Mouse (Mus musculus): Measurements from ENCODE around the gene Lamb3. TPM values are rescaled to one million over a fixed set of nuclear protein-coding genes. Genes with fewer than 3 reads are reported as not detected.
"Not testable (repeated sequence)": the region's sequence is repeated elsewhere in the genome, so short reads cannot be mapped to it uniquely, and the experiment has no call there.

The Lamb3 gene
- total and polyA plus RNA-seq, 3 experiments, result 0.03 to 0.30 (median 0.22) TPM

DNA sequence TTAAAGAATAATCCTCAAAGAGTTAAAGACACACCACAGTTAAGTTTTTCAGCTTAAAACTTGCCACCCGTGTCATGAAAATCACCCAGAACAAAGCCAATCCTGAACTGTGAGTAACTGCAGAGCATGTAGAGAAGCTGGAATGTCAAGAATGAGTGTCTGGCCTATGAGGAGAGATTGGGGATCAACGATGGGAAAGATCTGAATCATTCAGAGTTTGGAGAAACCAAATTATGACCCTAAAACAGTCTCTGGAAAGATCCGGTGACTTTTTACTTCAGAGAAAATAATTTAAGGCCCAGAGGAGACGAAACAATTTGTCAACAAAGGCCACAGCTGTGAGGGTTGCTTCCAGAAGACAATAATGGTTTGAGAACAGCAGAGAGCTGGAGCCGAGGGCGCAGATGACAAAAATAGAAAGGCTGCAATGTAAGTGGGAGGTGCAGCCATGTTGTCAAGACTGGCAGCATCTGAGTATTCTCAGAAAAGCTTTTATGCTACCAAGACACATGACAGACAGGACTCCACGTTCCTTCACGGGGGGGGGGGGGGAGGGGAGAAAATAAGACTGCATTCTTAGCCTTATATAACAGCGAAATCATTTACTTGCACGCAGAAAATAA is 36.2 kb downstream of the Lamb3 start:
- Histone ChIP-seq H3K9me3 (replicated peaks) (no peaks in the 10 kb centered on the region), H3K36me3 (replicated peaks) (no peaks in the 10 kb centered on the region), H3K4me3 (ENCODE audit: low read depth, low read length) (no peak overlapping the region), H3K4me1 (ENCODE audit: insufficient read depth, low read depth, low read length) (no peaks in the 10 kb centered on the region), H3K27me3 (ENCODE audit: insufficient read depth, low read length) (no peaks in the 10 kb centered on the region; the same call in 1 of the 2 replicates)
- DNase-seq (ENCODE audit: low spot score) (no peak), ATAC-seq (ENCODE audit: extremely low read depth, insufficient number of reproducible peaks, low FRiP score, poor library complexity, severe bottlenecking) (no peak)
- TF ChIP-seq CTCF (IDR thresholded peaks at IDR 0.05; ENCODE audit: low read depth, low read length), result no peak
- no peak for TF ChIP-seq GATA2 (IDR thresholded peaks at IDR 0.05; ENCODE audit: borderline replicate concordance, low read depth, low read length)
- no peak for TF ChIP-seq GATA1 (IDR thresholded peaks at IDR 0.05; ENCODE audit: borderline replicate concordance, low read length)
- TF ChIP-seq TAL1 (conservative IDR thresholded peaks at IDR 0.05; ENCODE audit: low read depth, low read length), result no peak
- no peak for TF ChIP-seq POLR2AphosphoS5 (IDR thresholded peaks at IDR 0.05; ENCODE audit: insufficient replicate concordance, low read depth, low read length)

- Histone ChIP-seq H3K36me3 (replicated peaks) (no peaks in the 10 kb centered on the region), H3K4me1 (ENCODE audit: insufficient read depth, low read depth, low read length) (no peaks in the 10 kb centered on the region), H3K27me3 (ENCODE audit: insufficient read depth, low read length) (no peaks in the 10 kb centered on the region; the same call in 1 of the 2 replicates), H3K9me3 (replicated peaks) (no peaks in the 10 kb centered on the region), H3K4me3 (ENCODE audit: low read depth, low read length) (no peak overlapping the region)
- ATAC-seq (ENCODE audit: extremely low read depth, insufficient number of reproducible peaks, low FRiP score, poor library complexity, severe bottlenecking) (no peak), DNase-seq (ENCODE audit: low spot score) (no peak)
- no peak for TF ChIP-seq POLR2AphosphoS5 (IDR thresholded peaks at IDR 0.05; ENCODE audit: insufficient replicate concordance, low read depth, low read length)
- no peak for TF ChIP-seq TAL1 (conservative IDR thresholded peaks at IDR 0.05; ENCODE audit: low read depth, low read length)
- no peak for TF ChIP-seq GATA1 (IDR thresholded peaks at IDR 0.05; ENCODE audit: borderline replicate concordance, low read length)
- no peak for TF ChIP-seq GATA2 (IDR thresholded peaks at IDR 0.05; ENCODE audit: borderline replicate concordance, low read depth, low read length)
- TF ChIP-seq CTCF (IDR thresholded peaks at IDR 0.05; ENCODE audit: low read depth, low read length), result no peak
Observed at GRCm38 (mm10) chr1:193244235-193244634, 36.7 kb downstream of the Lamb3 start.

GRCm38 (mm10) chr1:193250026-193250425 is 42.5 kb downstream of the Lamb3 start:
- TF ChIP-seq POLR2AphosphoS5 (IDR thresholded peaks at IDR 0.05; ENCODE audit: insufficient replicate concordance, low read depth, low read length) (no peak), CTCF (IDR thresholded peaks at IDR 0.05; ENCODE audit: low read depth, low read length) (no peak), TAL1 (conservative IDR thresholded peaks at IDR 0.05; ENCODE audit: low read depth, low read length) (no peak), GATA1 (IDR thresholded peaks at IDR 0.05; ENCODE audit: borderline replicate concordance, low read length) (no peak), GATA2 (IDR thresholded peaks at IDR 0.05; ENCODE audit: borderline replicate concordance, low read depth, low read length) (no peak)

GRCm38 (mm10) chr1:193251386-193251785 is 43.9 kb downstream of the Lamb3 start:
- Histone ChIP-seq H3K4me3 (ENCODE audit: low read depth, low read length) (no peak overlapping the region), H3K9me3 (replicated peaks) (no peaks in the 10 kb centered on the region), H3K27me3 (ENCODE audit: insufficient read depth, low read length) (no peaks in the 10 kb centered on the region), H3K4me1 (ENCODE audit: insufficient read depth, low read depth, low read length) (no peaks in the 10 kb centered on the region), H3K36me3 (replicated peaks) (no peaks in the 10 kb centered on the region)
- DNase-seq (ENCODE audit: low spot score) (no peak), ATAC-seq (ENCODE audit: extremely low read depth, insufficient number of reproducible peaks, low FRiP score, poor library complexity, severe bottlenecking) (no peak)
- TF ChIP-seq GATA2 (IDR thresholded peaks at IDR 0.05; ENCODE audit: borderline replicate concordance, low read depth, low read length) (no peak), TAL1 (conservative IDR thresholded peaks at IDR 0.05; ENCODE audit: low read depth, low read length) (no peak), CTCF (IDR thresholded peaks at IDR 0.05; ENCODE audit: low read depth, low read length) (no peak), POLR2AphosphoS5 (IDR thresholded peaks at IDR 0.05; ENCODE audit: insufficient replicate concordance, low read depth, low read length) (no peak), GATA1 (IDR thresholded peaks at IDR 0.05; ENCODE audit: borderline replicate concordance, low read length) (no peak)

More at GRCm38 (mm10) chr1:193250026-193250425, 42.5 kb downstream of the Lamb3 start:
- ATAC-seq (ENCODE audit: extremely low read depth, insufficient number of reproducible peaks, low FRiP score, poor library complexity, severe bottlenecking) (no peak), DNase-seq (ENCODE audit: low spot score) (no peak)
- no peaks in the 10 kb centered on the region for H3K9me3 ChIP-seq (replicated peaks)
- no peaks in the 10 kb centered on the region for H3K36me3 ChIP-seq (replicated peaks)
- no peaks in the 10 kb centered on the region for H3K4me1 ChIP-seq (ENCODE audit: insufficient read depth, low read depth, low read length)
- H3K27me3 ChIP-seq (ENCODE audit: insufficient read depth, low read length), result no peaks in the 10 kb centered on the region
- H3K4me3 ChIP-seq (ENCODE audit: low read depth, low read length), result no peak overlapping the region

DNA sequence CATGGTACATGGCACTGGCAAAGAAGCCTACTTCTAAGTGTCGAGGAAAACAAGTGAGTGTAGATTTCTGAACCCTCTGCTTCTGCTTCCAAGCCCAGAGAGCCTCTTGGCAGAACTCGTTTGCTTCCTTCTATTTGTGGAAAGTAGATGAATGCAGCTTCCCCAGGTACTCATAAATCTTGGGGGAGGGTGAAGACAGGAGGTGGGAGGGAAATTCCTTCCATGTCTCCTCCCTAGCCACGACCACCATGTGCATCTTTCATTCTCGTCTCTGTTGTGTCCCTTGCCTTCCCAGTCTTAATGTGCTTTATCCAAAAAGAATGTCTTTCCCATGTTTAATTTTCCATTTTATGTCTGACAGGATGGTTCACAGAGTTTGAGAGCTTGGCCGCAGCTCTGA is 45.1 kb downstream of the Lamb3 start:
- no peak for DNase-seq (ENCODE audit: low spot score)
- Histone ChIP-seq H3K27me3 (ENCODE audit: insufficient read depth, low read length) (no peaks in the 10 kb centered on the region), H3K4me1 (ENCODE audit: insufficient read depth, low read depth, low read length) (no peaks in the 10 kb centered on the region), H3K9me3 (replicated peaks) (no peaks in the 10 kb centered on the region), H3K36me3 (replicated peaks) (no peaks in the 10 kb centered on the region), H3K4me3 (ENCODE audit: low read depth, low read length) (no peak overlapping the region)
- TF ChIP-seq TAL1 (conservative IDR thresholded peaks at IDR 0.05; ENCODE audit: low read depth, low read length), result no peak
- TF ChIP-seq GATA1 (IDR thresholded peaks at IDR 0.05; ENCODE audit: borderline replicate concordance, low read length), result no peak
- ATAC-seq (ENCODE audit: extremely low read depth, insufficient number of reproducible peaks, low FRiP score, poor library complexity, severe bottlenecking), result no peak

DNA sequence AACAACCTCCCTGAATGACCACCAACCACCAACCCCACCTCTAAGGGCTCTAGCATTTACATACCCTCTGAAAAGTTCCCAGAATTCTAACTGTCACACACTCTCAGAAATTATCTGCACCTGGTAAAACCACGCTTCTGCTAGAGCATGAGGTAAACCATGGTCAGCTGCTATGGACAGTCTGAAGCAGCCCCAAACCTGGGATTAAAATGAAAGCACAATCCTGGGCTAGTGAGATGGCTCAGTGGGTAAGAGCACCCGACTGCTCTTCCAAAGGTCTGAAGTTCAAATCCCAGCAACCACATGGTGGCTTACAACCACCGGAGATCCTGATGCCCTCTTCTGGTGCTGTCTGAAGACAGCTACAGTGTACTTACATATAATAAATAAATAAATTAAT is 46.4 kb downstream of the Lamb3 start:
- not testable (repeated sequence) for H3K36me3 ChIP-seq (replicated peaks); DNase-seq (ENCODE audit: low spot score); H3K27me3 ChIP-seq (ENCODE audit: insufficient read depth, low read length); H3K4me1 ChIP-seq (ENCODE audit: insufficient read depth, low read depth, low read length); H3K9me3 ChIP-seq (replicated peaks); H3K4me3 ChIP-seq (ENCODE audit: low read depth, low read length); ATAC-seq (ENCODE audit: extremely low read depth, insufficient number of reproducible peaks, low FRiP score, poor library complexity, severe bottlenecking)

DNA sequence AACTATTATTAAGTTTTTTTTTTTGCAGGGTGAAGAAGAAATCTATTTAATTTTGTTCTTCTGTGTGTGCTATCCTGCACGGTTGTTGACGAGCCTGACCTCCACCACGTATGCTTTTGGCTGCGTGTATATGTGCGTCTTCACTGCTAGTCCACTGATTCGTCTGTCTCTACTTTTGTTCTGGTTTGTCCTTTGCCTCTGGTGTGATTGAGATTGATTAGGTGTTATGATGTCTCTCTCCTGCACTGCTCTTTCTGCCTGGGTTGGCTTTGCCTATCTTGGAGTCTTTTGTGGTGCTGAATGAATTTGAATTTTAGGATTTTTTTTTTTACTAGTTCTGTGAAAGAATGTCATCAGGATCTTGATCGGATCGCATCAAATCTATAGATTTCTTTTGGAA is 47.5 kb downstream of the Lamb3 start:
- Histone ChIP-seq H3K4me3 (ENCODE audit: low read depth, low read length) (no peak overlapping the region), H3K9me3 (replicated peaks) (no peaks in the 10 kb centered on the region), H3K27me3 (ENCODE audit: insufficient read depth, low read length) (no peaks in the 10 kb centered on the region), H3K36me3 (replicated peaks) (no peaks in the 10 kb centered on the region), H3K4me1 (ENCODE audit: insufficient read depth, low read depth, low read length) (no peaks in the 10 kb centered on the region)
- no peak for DNase-seq (ENCODE audit: low spot score)
- TF ChIP-seq GATA2 (IDR thresholded peaks at IDR 0.05; ENCODE audit: borderline replicate concordance, low read depth, low read length), result no peak
- no peak for TF ChIP-seq GATA1 (IDR thresholded peaks at IDR 0.05; ENCODE audit: borderline replicate concordance, low read length)
- no peak for TF ChIP-seq CTCF (IDR thresholded peaks at IDR 0.05; ENCODE audit: low read depth, low read length)
- TF ChIP-seq POLR2AphosphoS5 (IDR thresholded peaks at IDR 0.05; ENCODE audit: insufficient replicate concordance, low read depth, low read length), result no peak
- TF ChIP-seq TAL1 (conservative IDR thresholded peaks at IDR 0.05; ENCODE audit: low read depth, low read length), result no peak
- ATAC-seq (ENCODE audit: extremely low read depth, insufficient number of reproducible peaks, low FRiP score, poor library complexity, severe bottlenecking), result no peak

Measured in G1E (cell line).